Mouse (Mus musculus) thymus, adult 2 months (tissue): Measurements from ENCODE around the gene Sema3b.

Source experiments
- CTCF ChIP-seq: fragments of 200-500 bp; IDR thresholded peaks from 2 replicates; pipeline ENCODE4 v1.5.1; 2012; ENCODE audit warnings: mild to moderate bottlenecking, control low read depth, low read length, moderate library complexity, borderline replicate concordance; ENCODE audit not compliant: control insufficient read depth, poor library complexity, insufficient read depth; ENCODE audit errors: extremely low read depth
- POLR2A ChIP-seq: fragments of 200-500 bp; IDR thresholded peaks from 2 replicates; pipeline ENCODE4 v1.6.1; 2012; ENCODE audit warnings: mild to moderate bottlenecking, low read length, control low read depth, moderate library complexity; ENCODE audit not compliant: control insufficient read depth, poor library complexity, insufficient read depth; ENCODE audit errors: extremely low read depth

- no peak for TF ChIP-seq CTCF
- TF ChIP-seq POLR2A: no peak
These were observed 18.8 kb downstream of the Sema3b start for GRCm38 (mm10) chr9:107590058-107590772.
